9 mouse cellular contexts compared by ENCODE assay signal in genomic region chr6:61179949-61180755, GRCm38 (mm10). TPM values are rescaled to one million over a fixed set of nuclear protein-coding genes. Genes with fewer than 3 reads are reported as not detected.
DNase-seq lines count a peak whose midpoint lies in the region; ATAC-seq and TF ChIP-seq lines count a peak whose summit lies in the region.
"Had no signal": no experiment of that assay in that cellular context is flagged by ENCODE, and none has a peak within 500 bp of the region (broad histone marks: within the 10 kb centered on the region; RNA-seq: fewer than 3 reads in every experiment).

TSS of gene Ccser1 (plus strand) at chr6:61180324.

- no peaks in the 10 kb centered on the region for H3K36me3 ChIP-seq in embryonic facial prominence, embryonic 15.5 days
- H3K36me3 ChIP-seq in heart, embryonic 11.5 days (ENCODE audit: control insufficient read depth, insufficient read depth, low read length), result no peaks in the 10 kb centered on the region
- no peaks in the 10 kb centered on the region for H3K36me3 ChIP-seq in kidney, embryonic 14.5 days (ENCODE audit: control insufficient read depth, insufficient read depth, low read length)
- H3K36me3 ChIP-seq in midbrain, postnatal 0 days (ENCODE audit: insufficient read depth, low read length), result no peaks in the 10 kb centered on the region
- no peaks in the 10 kb centered on the region for H3K36me3 ChIP-seq in stomach, embryonic 15.5 days

- peak within 1 kb of the TSS; percentile 17 for H3K4me3 ChIP-seq in bone marrow macrophage, adult 2 months (ENCODE audit: insufficient read depth, low read length)
- peak within 1 kb of the TSS; percentile 71 for H3K4me3 ChIP-seq in embryonic facial prominence, embryonic 15.5 days (replicated peaks)
- H3K4me3 ChIP-seq in heart, embryonic 11.5 days (ENCODE audit: low read depth, low read length), result peak within 1 kb of the TSS; percentile 70
- peak within 1 kb of the TSS; percentile 75 for H3K4me3 ChIP-seq in kidney, embryonic 14.5 days (ENCODE audit: low read length)
- peak within 1 kb of the TSS; percentile 88 for H3K4me3 ChIP-seq in midbrain, postnatal 0 days (ENCODE audit: low read depth, low read length)
- peak within 1 kb of the TSS; percentile 51 for H3K4me3 ChIP-seq in stomach, embryonic 15.5 days (replicated peaks)

- peak; percentile 64 to 73 for DNase-seq in B cell, adult 2 months
- DNase-seq in liver, result peak; percentile 38
- DNase-seq in midbrain, postnatal 0 days (ENCODE audit: low spot score), result peak; percentile 73

- TF ChIP-seq POLR2A in bone marrow macrophage, adult 2 months (IDR thresholded peaks at IDR 0.05; ENCODE audit: borderline replicate concordance, low read depth, low read length), result no peak

- H3K9me3 ChIP-seq in embryonic facial prominence, embryonic 15.5 days (replicated peaks), result no peaks in the 10 kb centered on the region
- H3K9me3 ChIP-seq in heart, embryonic 11.5 days (replicated peaks; ENCODE audit: control insufficient read depth, low read length), result no peaks in the 10 kb centered on the region
- no peaks in the 10 kb centered on the region for H3K9me3 ChIP-seq in kidney, embryonic 14.5 days (ENCODE audit: control insufficient read depth, low read length)
- H3K9me3 ChIP-seq in midbrain, postnatal 0 days (ENCODE audit: low read length), result no peaks in the 10 kb centered on the region
- H3K9me3 ChIP-seq in stomach, embryonic 15.5 days, result no peaks in the 10 kb centered on the region

- no peaks in the 10 kb centered on the region for H3K4me1 ChIP-seq in bone marrow macrophage, adult 2 months (ENCODE audit: control insufficient read depth, insufficient read depth, low read length)
- no peaks in the 10 kb centered on the region for H3K4me1 ChIP-seq in embryonic facial prominence, embryonic 15.5 days
- H3K4me1 ChIP-seq in heart, embryonic 11.5 days (ENCODE audit: control insufficient read depth, insufficient read depth, low read length), result no peaks in the 10 kb centered on the region
- no peaks in the 10 kb centered on the region for H3K4me1 ChIP-seq in kidney, embryonic 14.5 days (ENCODE audit: control insufficient read depth, insufficient read depth, low read length)
- H3K4me1 ChIP-seq in midbrain, postnatal 0 days (ENCODE audit: insufficient read depth, low read length), result no peaks in the 10 kb centered on the region
- H3K4me1 ChIP-seq in stomach, embryonic 15.5 days, result peaks cover 3% of the 10 kb centered on the region; the same call in 1 of the 2 replicates

- ATAC-seq in embryonic facial prominence, embryonic 15.5 days (ENCODE audit: insufficient number of reproducible peaks, low FRiP score, low TSS enrichment, low read depth), result peak; percentile 89
- ATAC-seq in heart, embryonic 11.5 days (replicated peaks; ENCODE audit: insufficient number of reproducible peaks, low FRiP score, low TSS enrichment), result peak; percentile 81
- peak; percentile 94 for ATAC-seq in kidney, embryonic 14.5 days (ENCODE audit: low FRiP score, low TSS enrichment)
- ATAC-seq in midbrain, postnatal 0 days (ENCODE audit: low FRiP score), result peak; percentile 91
- peak; percentile 90 for ATAC-seq in stomach, embryonic 15.5 days (ENCODE audit: insufficient read depth, low FRiP score, low read depth)

- no peaks in the 10 kb centered on the region for H3K27me3 ChIP-seq in embryonic facial prominence, embryonic 15.5 days
- H3K27me3 ChIP-seq in heart, embryonic 11.5 days (ENCODE audit: control insufficient read depth, insufficient read depth, low read length), result peaks cover 18% of the 10 kb centered on the region; the same call in 1 of the 2 replicates
- H3K27me3 ChIP-seq in kidney, embryonic 14.5 days (ENCODE audit: control insufficient read depth, insufficient read depth, low read length), result peaks cover 13% of the 10 kb centered on the region
- H3K27me3 ChIP-seq in midbrain, postnatal 0 days (ENCODE audit: insufficient read depth, low read length), result no peaks in the 10 kb centered on the region
- H3K27me3 ChIP-seq in stomach, embryonic 15.5 days (replicated peaks), result no peaks in the 10 kb centered on the region

- peak within 1 kb of the TSS; percentile 45 for H3K9ac ChIP-seq in embryonic facial prominence, embryonic 15.5 days
- H3K9ac ChIP-seq in heart, embryonic 11.5 days (ENCODE audit: low read depth, low read length), result peak within 1 kb of the TSS; percentile 69
- peak within 1 kb of the TSS; percentile 69 for H3K9ac ChIP-seq in kidney, embryonic 14.5 days (ENCODE audit: low read depth, low read length)
- H3K9ac ChIP-seq in midbrain, postnatal 0 days (replicated peaks; ENCODE audit: low read length, poor library complexity, severe bottlenecking), result peak within 1 kb of the TSS; percentile 91
- peak within 1 kb of the TSS; percentile 47; the same call in 1 of the 2 replicates for H3K9ac ChIP-seq in stomach, embryonic 15.5 days

- peak within 1 kb of the TSS; percentile 98 for H3K4me2 ChIP-seq in embryonic facial prominence, embryonic 15.5 days (replicated peaks)
- H3K4me2 ChIP-seq in heart, embryonic 11.5 days, result peak within 1 kb of the TSS; percentile 100
- peak within 1 kb of the TSS; percentile 99 for H3K4me2 ChIP-seq in kidney, embryonic 14.5 days (replicated peaks; ENCODE audit: low read depth, low read length)
- H3K4me2 ChIP-seq in midbrain, postnatal 0 days (ENCODE audit: low read depth, low read length, poor library complexity, severe bottlenecking), result peak within 1 kb of the TSS; percentile 71
- H3K4me2 ChIP-seq in stomach, embryonic 15.5 days, result peak within 1 kb of the TSS; percentile 74

- TF ChIP-seq CTCF in bone marrow macrophage, adult 2 months (IDR thresholded peaks at IDR 0.05; ENCODE audit: low read depth, low read length), result no peak
- no peak for TF ChIP-seq CTCF in midbrain, postnatal 0 days (IDR thresholded peaks at IDR 0.05)

- WGBS in embryonic facial prominence, embryonic 15.5 days, result under 1% methylated on average over 85 of the region's 105 CpGs
- under 1% methylated on average over 101 of the region's 105 CpGs for WGBS in heart, embryonic 11.5 days (ENCODE audit: insufficient replicate concordance)
- WGBS in kidney, embryonic 14.5 days, result under 1% methylated on average over 98 of the region's 105 CpGs
- under 1% methylated on average over 70 of the region's 105 CpGs for WGBS in midbrain, postnatal 0 days
- WGBS in stomach, embryonic 15.5 days, result under 1% methylated on average over 86 of the region's 105 CpGs

- no peak within 1 kb of the TSS for H3K27ac ChIP-seq in bone marrow macrophage, adult 2 months (ENCODE audit: insufficient read depth, low read depth, low read length)
- peak within 1 kb of the TSS; percentile 66 for H3K27ac ChIP-seq in embryonic facial prominence, embryonic 15.5 days (replicated peaks)
- H3K27ac ChIP-seq in heart, embryonic 11.5 days (ENCODE audit: low read depth, low read length), result no peak within 1 kb of the TSS
- peak within 1 kb of the TSS; percentile 32; the same call in 1 of the 2 replicates for H3K27ac ChIP-seq in kidney, embryonic 14.5 days (ENCODE audit: low read depth, low read length)
- H3K27ac ChIP-seq in midbrain, postnatal 0 days (ENCODE audit: low read depth, low read length), result peak within 1 kb of the TSS; percentile 85
- H3K27ac ChIP-seq in stomach, embryonic 15.5 days, result peak within 1 kb of the TSS; percentile 36

RNA-seq across cellular contexts. Expression of gene Ccser1, which starts in this region (rescaled TPM):
- polyA plus RNA-seq in bone marrow macrophage, adult 2 months (2012; ENCODE audit: insufficient read depth, insufficient read length, missing spikeins), result 0.70 TPM in 1 of 2 replicates, not detected in the other
- 6.4 and 7.2 TPM in 2 replicates for polyA plus RNA-seq in embryonic facial prominence, embryonic 15.5 days (2015; fragmentation: Nextera tagmentation; extraction: Ambion mirVana)
- polyA plus RNA-seq in heart, embryonic 11.5 days (2014; fragmentation: Nextera tagmentation; extraction: Ambion mirVana), result 1.6 and 2.0 TPM in 2 replicates
- 12.0 and 16.2 TPM in 2 replicates for polyA plus RNA-seq in kidney, embryonic 14.5 days (2014; fragmentation: Nextera tagmentation; extraction: Ambion mirVana)
- 51.4 and 54.7 TPM in 2 replicates for total RNA-seq in midbrain, postnatal 0 days (2014; rRNA removed)
- 13.2 and 13.9 TPM in 2 replicates for polyA plus RNA-seq in midbrain, postnatal 0 days (2015; fragmentation: Nextera tagmentation; extraction: Ambion mirVana)
- 6.1 and 7.0 TPM in 2 replicates for polyA plus RNA-seq in stomach, embryonic 15.5 days (2015; fragmentation: Nextera tagmentation; extraction: Ambion mirVana)
- total RNA-seq: MEL had no signal

Comparison
In these comparisons a context has a peak if more than half of its experiments do, and no peak if none do; other contexts are left out.
1. H3K27ac ChIP-seq: peak in embryonic facial prominence, embryonic 15.5 days (single experiment), kidney, embryonic 14.5 days (single experiment), midbrain, postnatal 0 days (single experiment) and stomach, embryonic 15.5 days (single experiment); none in bone marrow macrophage, adult 2 months (single experiment) and heart, embryonic 11.5 days (single experiment).
2. H3K4me3 ChIP-seq: peak in every context shown above with its lines; median percentile 88 in midbrain, postnatal 0 days; 75 in kidney, embryonic 14.5 days; 71 in embryonic facial prominence, embryonic 15.5 days; 70 in heart, embryonic 11.5 days; 51 in stomach, embryonic 15.5 days; 17 in bone marrow macrophage, adult 2 months.
3. Peak in every context shown above with its lines, with median percentiles within 50 percentile points of each other: DNase-seq, ATAC-seq, H3K4me2 ChIP-seq and H3K9ac ChIP-seq.